Mouse (Mus musculus) G1E (cell line): ENCODE data around the gene Magi1. TPM values are rescaled to one million over a fixed set of nuclear protein-coding genes. Genes with fewer than 3 reads are reported as not detected.

ENCODE experiments used
- ATAC-seq: 2 replicates; pipeline ENCODE4 v1.8.0; 2016; ENCODE audit warnings: mild to moderate bottlenecking; ENCODE audit not compliant: insufficient number of reproducible peaks, poor library complexity, low FRiP score, severe bottlenecking; ENCODE audit errors: extremely low read depth
- DNase-seq: peaks from one replicate; pipeline ENCODE4 v3.0.0; 2012; ENCODE audit warnings: low spot score
- H3K27me3 ChIP-seq: 2 replicates; pipeline ENCODE4 v1.6.1; 2012; ENCODE audit warnings: mild to moderate bottlenecking, low read length, inconsistent platforms; ENCODE audit not compliant: insufficient read depth
- H3K36me3 ChIP-seq: replicated peaks from 2 replicates; pipeline ENCODE3; 2012; ENCODE audit warnings: mild to moderate bottlenecking, inconsistent platforms
- H3K4me1 ChIP-seq: 2 replicates; pipeline ENCODE4 v1.6.1; 2012; ENCODE audit warnings: low read depth, low read length, inconsistent platforms, mixed read lengths; ENCODE audit not compliant: insufficient read depth
- H3K4me3 ChIP-seq: 2 replicates; pipeline ENCODE4 v1.5.1; 2012; ENCODE audit warnings: low read depth, mild to moderate bottlenecking, inconsistent platforms, low read length, moderate library complexity, mixed read lengths
- H3K9me3 ChIP-seq: replicated peaks from 2 replicates; pipeline ENCODE4 v1.6.1; 2012; ENCODE audit warnings: inconsistent platforms
- CTCF ChIP-seq: IDR thresholded peaks from 2 replicates; pipeline ENCODE4 v1.5.1; 2012; ENCODE audit warnings: low read depth, low read length, inconsistent platforms, mixed read lengths
- GATA1 ChIP-seq: IDR thresholded peaks from 2 replicates; pipeline ENCODE4 v1.6.1; 2012; ENCODE audit warnings: borderline replicate concordance, low read length, inconsistent platforms, mixed read lengths
- GATA2 ChIP-seq: IDR thresholded peaks from 2 replicates; pipeline ENCODE4 v1.6.1; 2012; ENCODE audit warnings: low read depth, low read length, inconsistent platforms, borderline replicate concordance
- POLR2AphosphoS5 ChIP-seq: IDR thresholded peaks from 2 replicates; pipeline ENCODE4 v1.6.1; 2012; ENCODE audit warnings: low read depth, low read length, inconsistent platforms; ENCODE audit not compliant: insufficient replicate concordance
- TAL1 ChIP-seq: conservative IDR thresholded peaks from 2 replicates; pipeline ENCODE4 v1.6.1; 2012; ENCODE audit warnings: low read depth, low read length, inconsistent platforms, mixed read lengths
- polyA plus RNA-seq: library from polyadenylated mRNA; stranded (reverse); fragments of >175 nt; gene quantifications from 2 replicates; pipeline ENCODE4 v1.2.3, GENCODE M21; 2012
- total RNA-seq, 2 experiments: library from RNA; stranded (forward) in 1 of 2; stranded (reverse) in 1 of 2; fragments of 200-1000 nt in 1 of 2; fragments of >200 nt in 1 of 2; fragmentation: Nextera tagmentation in 1 of 2; gene quantifications; 2 replicates each; pipeline ENCODE4 v1.2.3; 2014 to 2017

The Magi1 gene
- total and polyA plus RNA-seq, 3 experiments = 0.21 to 10.0 (median 1.6) TPM

DNA sequence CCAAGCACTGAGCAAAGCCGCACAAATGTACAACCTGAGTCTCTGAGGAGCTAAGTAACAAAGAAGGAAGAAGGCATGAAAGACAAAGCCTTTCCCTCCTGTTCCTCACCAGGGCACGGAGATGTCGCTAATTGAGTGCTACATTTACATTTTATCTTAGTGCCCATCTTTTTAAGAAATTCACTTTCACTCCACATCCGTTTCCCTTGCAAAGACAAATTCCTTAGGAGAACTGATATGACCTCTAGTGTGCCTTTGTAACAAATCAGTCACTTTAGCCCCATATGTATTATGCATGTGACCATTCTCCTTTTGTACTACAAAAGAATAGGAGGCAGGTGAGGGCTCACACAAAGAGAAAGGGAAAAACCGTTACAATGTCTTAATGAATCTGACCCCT is 360.4 kb downstream of the Magi1 start:
- Histone ChIP-seq H3K9me3 (peaks cover 9% of the 10 kb centered on the region), H3K36me3 (no peaks in the 10 kb centered on the region), H3K4me1 (no peaks in the 10 kb centered on the region), H3K4me3 (no peak overlapping the region), H3K27me3 (no peaks in the 10 kb centered on the region)
- no peak for ATAC-seq
- TF ChIP-seq GATA1 (no peak), TAL1 (no peak), CTCF (no peak), GATA2 (no peak), POLR2AphosphoS5 (no peak)
- no peak for DNase-seq

DNA sequence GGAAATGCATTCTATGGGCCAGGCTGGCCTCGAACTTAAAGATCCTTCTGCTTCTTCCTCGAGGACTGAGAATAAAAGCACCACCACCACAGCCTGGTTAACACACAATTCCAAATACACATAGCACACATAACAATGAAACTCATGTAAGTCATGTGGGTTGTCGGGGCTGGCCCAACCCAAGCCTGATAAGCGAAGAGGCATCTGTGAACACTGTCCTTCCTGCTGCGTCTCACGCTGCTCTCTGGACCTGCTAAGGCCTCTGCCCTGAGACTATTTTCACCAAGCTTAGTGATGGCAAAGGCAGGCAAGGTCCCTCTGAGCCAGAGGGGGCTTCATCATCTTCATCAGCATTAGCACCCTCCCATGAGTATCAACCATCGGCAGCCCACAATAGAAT is 360.8 kb downstream of the Magi1 start:
- DNase-seq (no peak), ATAC-seq (no peak)
- TF ChIP-seq TAL1 (no peak), GATA2 (no peak), POLR2AphosphoS5 (no peak), GATA1 (no peak)
- H3K4me3 ChIP-seq = no peak overlapping the region
- H3K36me3 ChIP-seq = no peaks in the 10 kb centered on the region
- no peaks in the 10 kb centered on the region for H3K4me1 ChIP-seq
- H3K27me3 ChIP-seq = no peaks in the 10 kb centered on the region
- H3K9me3 ChIP-seq = peaks cover 9% of the 10 kb centered on the region

DNA sequence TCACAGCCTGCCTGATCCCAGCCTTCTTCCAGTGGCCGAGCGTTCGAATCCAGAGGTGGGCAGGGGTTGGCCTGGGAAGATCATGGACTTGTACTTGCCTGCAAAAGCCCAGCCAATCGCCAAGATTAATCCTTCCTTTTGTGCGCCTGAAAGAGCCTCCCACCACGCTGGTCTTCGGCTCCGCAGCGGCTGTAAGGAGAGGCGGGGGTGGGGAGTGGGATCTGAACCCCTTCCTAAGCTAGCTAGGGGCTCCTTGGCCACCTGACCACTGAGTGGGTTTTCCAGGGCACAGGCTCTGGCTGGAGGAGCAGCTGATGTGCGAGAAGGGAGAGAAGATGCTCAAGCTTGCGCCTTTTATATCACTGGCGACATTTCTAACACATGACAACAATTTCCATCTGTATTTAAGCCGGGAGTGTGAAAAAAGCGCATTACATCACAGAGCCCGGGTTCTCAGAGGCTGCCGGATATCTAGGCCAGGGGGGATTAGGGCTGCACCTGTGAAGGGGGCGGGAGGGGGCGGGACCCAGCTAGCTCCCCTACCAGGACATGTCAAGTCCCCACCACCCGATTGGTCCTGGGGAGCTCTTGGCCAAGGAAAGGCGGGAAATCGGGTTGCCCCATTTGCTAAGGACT is 370.4 kb downstream of the Magi1 start:
- ATAC-seq (no peak), DNase-seq (no peak)
- H3K4me3 ChIP-seq = no peak overlapping the region
- peaks cover 12% of the 10 kb centered on the region for H3K9me3 ChIP-seq
- no peaks in the 10 kb centered on the region for H3K4me1 ChIP-seq
- TF ChIP-seq CTCF (no peak), GATA1 (no peak), POLR2AphosphoS5 (no peak), TAL1 (no peak), GATA2 (no peak)
- peaks cover 6% of the 10 kb centered on the region; the same call in 1 of the 2 replicates for H3K27me3 ChIP-seq
- H3K36me3 ChIP-seq = no peaks in the 10 kb centered on the region

DNA sequence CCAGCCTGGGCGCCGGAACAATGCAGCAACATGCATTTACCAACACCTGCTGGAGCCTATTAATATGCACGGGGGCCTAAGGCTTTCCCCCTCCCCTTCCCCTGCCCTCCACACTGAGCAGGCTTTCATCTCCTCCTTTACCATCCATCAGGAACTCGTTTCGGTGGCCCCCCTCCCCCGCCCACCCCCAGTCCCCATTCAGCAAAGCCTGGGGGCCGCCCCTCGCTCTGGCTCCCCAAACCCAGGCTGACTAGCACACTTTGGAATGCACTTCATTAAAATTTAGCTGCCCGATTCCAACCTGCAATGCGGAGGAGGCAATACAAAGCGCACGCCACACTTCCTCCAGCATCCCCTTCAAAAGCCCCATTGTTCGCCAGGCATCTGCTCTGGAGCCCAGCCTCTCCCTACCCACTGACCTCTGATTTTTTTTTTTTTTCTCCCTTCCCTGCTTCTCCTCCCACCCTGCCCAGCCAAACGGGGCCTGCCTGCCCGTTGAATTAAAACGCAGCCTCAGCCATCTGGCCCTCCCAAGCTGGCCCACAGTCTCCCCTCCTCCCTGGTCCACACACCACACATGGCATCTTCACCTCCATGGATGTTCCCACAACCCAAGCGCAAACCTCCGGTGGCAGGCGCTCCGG is 371.0 kb downstream of the Magi1 start:
- ATAC-seq (no peak), DNase-seq (no peak)
- no peaks in the 10 kb centered on the region for H3K4me1 ChIP-seq
- H3K4me3 ChIP-seq = no peak overlapping the region
- peaks cover 6% of the 10 kb centered on the region; the same call in 1 of the 2 replicates for H3K27me3 ChIP-seq
- H3K9me3 ChIP-seq = peaks cover 12% of the 10 kb centered on the region
- no peak for TF ChIP-seq GATA1
- no peak for TF ChIP-seq CTCF
- no peak for TF ChIP-seq TAL1
- TF ChIP-seq GATA2 = no peak
- TF ChIP-seq POLR2AphosphoS5 = no peak
- H3K36me3 ChIP-seq = no peaks in the 10 kb centered on the region

DNA sequence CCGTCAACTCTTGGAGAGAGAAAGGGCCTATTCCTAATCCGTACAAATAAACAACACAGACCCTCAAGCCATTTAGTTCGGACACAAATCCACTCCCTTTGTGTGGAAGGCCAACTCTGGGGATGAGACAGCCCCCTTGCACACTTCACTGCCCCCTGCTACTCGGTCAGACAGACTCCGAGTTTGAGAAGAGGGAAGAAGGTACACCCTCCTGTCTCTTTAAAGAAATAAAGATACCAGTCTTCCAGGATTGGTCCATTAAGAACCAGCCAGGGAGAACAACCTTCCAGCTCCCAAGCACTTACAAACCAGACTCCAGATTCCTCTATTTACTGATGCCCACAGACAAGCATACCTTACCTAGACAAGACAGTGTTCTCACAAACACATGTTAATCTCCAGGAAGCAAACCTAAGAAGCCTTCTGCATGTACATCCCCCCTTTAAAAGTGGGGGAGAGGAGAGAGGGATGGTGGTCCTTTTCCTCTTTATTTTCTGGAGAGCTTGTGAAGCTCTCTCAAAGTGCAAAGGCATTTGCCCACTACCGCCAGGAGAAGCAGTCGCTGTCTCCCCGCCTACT is 371.6 kb downstream of the Magi1 start:
- H3K27me3 ChIP-seq = peaks cover 6% of the 10 kb centered on the region; the same call in 1 of the 2 replicates
- H3K9me3 ChIP-seq = peaks cover 14% of the 10 kb centered on the region
- H3K4me1 ChIP-seq = no peaks in the 10 kb centered on the region
- no peak for TF ChIP-seq CTCF
- no peak for TF ChIP-seq GATA2
- no peak overlapping the region for H3K4me3 ChIP-seq
- no peaks in the 10 kb centered on the region for H3K36me3 ChIP-seq
- DNase-seq = no peak
- no peak for ATAC-seq

DNA sequence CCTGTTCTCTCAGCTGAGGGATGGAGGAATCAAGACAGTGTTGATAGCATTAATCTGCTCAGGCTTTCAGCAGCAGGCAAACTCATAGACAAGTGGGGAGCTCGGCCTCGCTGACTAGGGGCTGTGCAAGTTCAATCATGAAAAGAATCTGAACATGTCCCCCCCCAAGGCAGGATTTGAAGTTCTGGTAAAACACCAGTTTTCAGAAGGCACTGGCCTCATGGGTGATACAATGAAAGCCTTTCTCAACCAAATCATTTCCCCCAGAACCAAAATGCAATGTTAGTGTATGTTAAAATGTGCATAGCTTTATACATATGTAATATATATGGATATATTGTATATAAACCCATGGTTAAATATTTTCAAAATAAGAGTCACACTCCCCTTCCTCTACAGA is 372.3 kb downstream of the Magi1 start:
- DNase-seq (no peak), ATAC-seq (no peak)
- no peak for TF ChIP-seq TAL1
- no peak for TF ChIP-seq POLR2AphosphoS5
- no peak for TF ChIP-seq CTCF
- TF ChIP-seq GATA2 = no peak
- TF ChIP-seq GATA1 = no peak
- Histone ChIP-seq H3K4me3 (no peak overlapping the region), H3K9me3 (peaks cover 14% of the 10 kb centered on the region), H3K4me1 (no peaks in the 10 kb centered on the region), H3K36me3 (no peaks in the 10 kb centered on the region), H3K27me3 (peaks cover 6% of the 10 kb centered on the region; the same call in 1 of the 2 replicates)
